Mouse (Mus musculus): ENCODE measurements at regions not wholly inside any gene's neighbourhood (a gene's known extent, or its start where the extent isn't known, plus 50 kb on each side); places are given as distances from the start of the nearest gene placed in this dataset.
"Not testable (repeated sequence)": the region's sequence is repeated elsewhere in the genome, so short reads cannot be mapped to it uniquely, and the experiment has no call there.

GRCm38 (mm10) chr17:31732176-31732880 lies 54.7 kb downstream of the Cryaa start:
- DNase-seq, result no peak

GRCm38 (mm10) chr17:31734521-31734920 lies 56.9 kb downstream of the Cryaa start:
- DNase-seq, result no peak

- no peak for DNase-seq
These were observed 59.1 kb downstream of the Cryaa start for GRCm38 (mm10) chr17:31736716-31737115.

GRCm38 (mm10) chr17:31738249-31738648 lies 60.6 kb downstream of the Cryaa start:
- DNase-seq, result no peak

- no peak for DNase-seq
These were observed 62.0 kb downstream of the Cryaa start for GRCm38 (mm10) chr17:31739586-31739985.

GRCm38 (mm10) chr17:31740059-31740458 lies 62.5 kb downstream of the Cryaa start:
- DNase-seq, result no peak

- DNase-seq, result no peak
These were observed 66.0 kb downstream of the Cryaa start for GRCm38 (mm10) chr17:31743656-31744055.

GRCm38 (mm10) chr17:31746198-31747111 lies 68.8 kb downstream of the Cryaa start:
- DNase-seq, result no peak

GRCm38 (mm10) chr17:31747563-31747962 lies 70.0 kb downstream of the Cryaa start:
- DNase-seq, result no peak

- no peak for DNase-seq
These were observed 70.6 kb downstream of the Cryaa start for GRCm38 (mm10) chr17:31748158-31748557.

GRCm38 (mm10) chr17:31748971-31749370 lies 71.4 kb downstream of the Cryaa start:
- no peak for DNase-seq

- no peak for DNase-seq
These were observed 73.7 kb downstream of the Cryaa start for GRCm38 (mm10) chr17:31751262-31751661.

GRCm38 (mm10) chr17:31753113-31753858 lies 75.7 kb downstream of the Cryaa start:
- DNase-seq, result no peak

- no peak for DNase-seq
These were observed 76.2 kb downstream of the Cryaa start for GRCm38 (mm10) chr17:31753859-31754229.

GRCm38 (mm10) chr17:31760465-31760864 lies 82.9 kb downstream of the Cryaa start:
- no peak for DNase-seq

GRCm38 (mm10) chr17:31763078-31763477 lies 85.5 kb downstream of the Cryaa start:
- no peak for DNase-seq

GRCm38 (mm10) chr17:31766779-31767697 lies 88.6 kb downstream of the Sik1 start:
- DNase-seq, result peak; percentile 95

- DNase-seq, result no peak
These were observed 83.3 kb downstream of the Sik1 start for GRCm38 (mm10) chr17:31772201-31772820.

- not testable (repeated sequence) for DNase-seq
These were observed 81.7 kb downstream of the Sik1 start for GRCm38 (mm10) chr17:31773882-31774281.

- no peak for DNase-seq
These were observed 80.6 kb downstream of the Sik1 start for GRCm38 (mm10) chr17:31775037-31775436.

GRCm38 (mm10) chr17:31775966-31776365 lies 79.6 kb downstream of the Sik1 start:
- DNase-seq, result no peak
